Mouse (Mus musculus): ENCODE results near the gene Banp.

- TF ChIP-seq CTCF (IDR thresholded peaks at IDR 0.05; ENCODE audit: low read depth, low read length): no peak
- TF ChIP-seq TAL1 (conservative IDR thresholded peaks at IDR 0.05; ENCODE audit: low read depth, low read length): no peak
- TF ChIP-seq GATA1 (IDR thresholded peaks at IDR 0.05; ENCODE audit: borderline replicate concordance, low read length): no peak
- no peak for TF ChIP-seq POLR2AphosphoS5 (IDR thresholded peaks at IDR 0.05; ENCODE audit: insufficient replicate concordance, low read depth, low read length)
- no peak for TF ChIP-seq GATA2 (IDR thresholded peaks at IDR 0.05; ENCODE audit: borderline replicate concordance, low read depth, low read length)
These were observed 119.1 kb downstream of the Banp start for GRCm38 (mm10) chr8:122068609-122069008.
